Comparison of ENCODE assay signal across 11 mouse cellular contexts in the genomic region with DNA sequence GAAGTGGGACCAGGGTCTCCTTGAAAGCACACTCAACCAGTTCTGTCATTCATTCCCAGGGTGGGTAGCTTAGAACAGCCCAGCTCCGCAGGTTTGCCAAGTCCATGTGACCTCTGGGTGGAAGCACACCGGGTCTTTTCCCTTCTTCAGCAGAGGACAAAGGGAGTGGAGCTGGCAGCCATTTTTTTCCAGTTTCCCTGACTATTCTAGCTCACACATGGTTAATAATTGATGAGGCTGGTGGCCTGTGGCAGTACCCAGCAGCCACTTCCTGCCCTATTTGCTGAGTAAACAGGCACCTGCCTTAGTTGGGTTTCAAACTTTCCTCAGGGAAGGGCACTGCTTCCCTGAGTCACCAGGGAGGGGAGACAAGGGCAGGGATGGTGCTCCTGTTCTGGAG. TPM values are rescaled to one million over a fixed set of nuclear protein-coding genes. Genes with fewer than 3 reads are reported as not detected.
A peak's percentile ranks its signal among the peaks of the same experiment; 100 is the strongest.
DNase-seq lines count a peak whose midpoint lies in the region; ATAC-seq and TF ChIP-seq lines count a peak whose summit lies in the region.
"Had no signal": no experiment of that assay in that cellular context is flagged by ENCODE, and none has a peak within 500 bp of the region (broad histone marks: within the 10 kb centered on the region; RNA-seq: fewer than 3 reads in every experiment).

No protein-coding gene starts in this region.

- H3K9ac ChIP-seq in CH12.LX (ENCODE audit: insufficient read depth, low read depth) = no peak overlapping the region
- H3K9ac ChIP-seq in intestine, postnatal 0 days (ENCODE audit: low read depth, low read length) = no peak overlapping the region
- H3K9ac ChIP-seq in midbrain, embryonic 16.5 days (ENCODE audit: low read depth, low read length) = no peak overlapping the region
- H3K9ac ChIP-seq: forebrain, embryonic 15.5 days had no signal

- DNase-seq in heart, adult 11 months = peak; percentile 93
- no peak for DNase-seq in heart, postnatal 4 days
- DNase-seq in CH12.LX (ENCODE audit: extremely low read depth) = no peak
- peak; percentile 16 for DNase-seq in liver
- no peak for DNase-seq in right cerebral cortex, postnatal 4 days
- no peak for DNase-seq in frontal cortex, postnatal 25 days (ENCODE audit: low spot score in 2 of 2)

- H3K79me2 ChIP-seq in CH12.LX (replicated peaks; ENCODE audit: control insufficient read depth, extremely low read depth, insufficient read depth, poor library complexity, severe bottlenecking) = peaks cover 48% of the 10 kb centered on the region

- H3K36me3 ChIP-seq in CH12.LX (replicated peaks in 1 of 2; ENCODE audit: control insufficient read depth in 1 of 2, insufficient read depth in 1 of 2, low read length in 1 of 2) = peaks cover 47 to 61% of the 10 kb centered on the region in 2 experiments
- H3K36me3 ChIP-seq in intestine, postnatal 0 days (ENCODE audit: control insufficient read depth, insufficient read depth) = peaks cover 20% of the 10 kb centered on the region
- peaks cover 9% of the 10 kb centered on the region for H3K36me3 ChIP-seq in midbrain, embryonic 16.5 days (ENCODE audit: control insufficient read depth, insufficient read depth, low read length)

- H3K27me3 ChIP-seq in CH12.LX (replicated peaks) = no peaks in the 10 kb centered on the region
- no peaks in the 10 kb centered on the region for H3K27me3 ChIP-seq in intestine, postnatal 0 days (replicated peaks; ENCODE audit: control insufficient read depth, insufficient read depth, low read length)
- peaks cover 16% of the 10 kb centered on the region; the same call in 1 of the 2 replicates for H3K27me3 ChIP-seq in midbrain, embryonic 16.5 days (ENCODE audit: control insufficient read depth, insufficient read depth, low read depth, low read length)

- H3K9me3 ChIP-seq in CH12.LX (replicated peaks; ENCODE audit: low read length) = no peaks in the 10 kb centered on the region
- H3K9me3 ChIP-seq in intestine, postnatal 0 days (ENCODE audit: control insufficient read depth) = no peaks in the 10 kb centered on the region
- no peaks in the 10 kb centered on the region for H3K9me3 ChIP-seq in midbrain, embryonic 16.5 days (replicated peaks; ENCODE audit: control insufficient read depth, low read length, poor library complexity, severe bottlenecking)
- H3K9me3 ChIP-seq: forebrain, embryonic 15.5 days had no signal

- no peak for TF ChIP-seq CTCF in CH12.LX (conservative IDR thresholded peaks at IDR 0.05 in 1 of 2, IDR thresholded peaks at IDR 0.05 in 1 of 2; ENCODE audit: low read depth in 2 of 2, low read length in 2 of 2)
- TF ChIP-seq CTCF in intestine, postnatal 0 days (IDR thresholded peaks at IDR 0.05; ENCODE audit: low read depth) = no peak

- no peak overlapping the region for H3K4me2 ChIP-seq in CH12.LX (ENCODE audit: insufficient read depth, low read depth, poor library complexity, severe bottlenecking)
- H3K4me2 ChIP-seq in intestine, postnatal 0 days (replicated peaks; ENCODE audit: low read depth) = peak overlapping the region; percentile 38; the same call in 1 of the 2 replicates
- H3K4me2 ChIP-seq in midbrain, embryonic 16.5 days (ENCODE audit: low read length) = no peak overlapping the region
- H3K4me2 ChIP-seq: forebrain, embryonic 15.5 days had no signal

- in situ Hi-C loops in CH12.LX (cut with MboI; ENCODE audit: low pct_ligation_motif_present, low pct_unique_long_range_greater_than_20kb, low sequenced_read_pairs) = no loop called here

- no peak for TF ChIP-seq EP300 in CH12.LX (IDR thresholded peaks at IDR 0.05; ENCODE audit: low read length)

- peak; percentile 73 for ATAC-seq in intestine, postnatal 0 days
- ATAC-seq in midbrain, embryonic 16.5 days = no peak
- ATAC-seq: forebrain, embryonic 15.5 days had no signal

- TF ChIP-seq POLR2A in CH12.LX (IDR thresholded peaks at IDR 0.05; ENCODE audit: low read depth, low read length) = no peak

- H3K27ac ChIP-seq in CH12.LX (ENCODE audit: insufficient read depth, low read depth) = no peak overlapping the region
- H3K27ac ChIP-seq in intestine, postnatal 0 days (ENCODE audit: low read depth, low read length) = peak overlapping the region; percentile 89
- H3K27ac ChIP-seq in midbrain, embryonic 16.5 days (ENCODE audit: low read length) = no peak overlapping the region
- H3K27ac ChIP-seq: forebrain, embryonic 15.5 days had no signal

- no peak for TF ChIP-seq RAD21 in CH12.LX (IDR thresholded peaks at IDR 0.05; ENCODE audit: low read depth, low read length)

- peaks cover 24 to 78% of the 10 kb centered on the region in 2 experiments for H3K4me1 ChIP-seq in CH12.LX (ENCODE audit: control insufficient read depth in 1 of 2, insufficient read depth in 2 of 2)
- peaks cover 14% of the 10 kb centered on the region for H3K4me1 ChIP-seq in intestine, postnatal 0 days (replicated peaks; ENCODE audit: control insufficient read depth, insufficient read depth, low read length)
- peaks cover 35% of the 10 kb centered on the region for H3K4me1 ChIP-seq in midbrain, embryonic 16.5 days (ENCODE audit: control insufficient read depth, insufficient read depth, low read length)

- WGBS in intestine, postnatal 0 days = 42% methylated on average over 2 of the region's 2 CpGs
- WGBS in midbrain, embryonic 16.5 days = 91% methylated on average over 2 of the region's 2 CpGs

- dilution Hi-C loops in CH12.LX (cut with MboI; ENCODE audit: extremely low pct_ligation_motif_present, extremely low pct_unique_long_range_greater_than_20kb, low sequenced_read_pairs) = no loop called here

- no peak overlapping the region for H3K4me3 ChIP-seq in CH12.LX (replicated peaks in 1 of 3; ENCODE audit: low read depth in 2 of 3, low read length in 2 of 3, poor library complexity in 1 of 3)
- H3K4me3 ChIP-seq in intestine, postnatal 0 days (ENCODE audit: low read depth, low read length) = no peak overlapping the region
- no peak overlapping the region for H3K4me3 ChIP-seq in midbrain, embryonic 16.5 days (ENCODE audit: low read depth, low read length)
- H3K4me3 ChIP-seq: forebrain, embryonic 15.5 days had no signal

TF ChIP-seq in CH12.LX, 34 proteins besides CTCF, POLR2A, EP300 and RAD21:
- TF ChIP-seq MAFK (IDR thresholded peaks at IDR 0.05; ENCODE audit: insufficient replicate concordance, low read length) = no peak
- no peak for TF ChIP-seq NELFE (IDR thresholded peaks at IDR 0.05; ENCODE audit: low read depth, low read length)
- no peak for TF ChIP-seq ZKSCAN1 (IDR thresholded peaks at IDR 0.05; ENCODE audit: borderline replicate concordance, low read depth, low read length)
- TF ChIP-seq POLR2AphosphoS2 (IDR thresholded peaks at IDR 0.05; ENCODE audit: low read depth, low read length) = 0 out of 2 replicates have a peak, but pooled peaks have one; percentile 22
- TF ChIP-seq ZNF384 (IDR thresholded peaks at IDR 0.05; ENCODE audit: low read depth, low read length) = no peak
- TF ChIP-seq HCFC1 (IDR thresholded peaks at IDR 0.05; ENCODE audit: low read depth, low read length) = no peak
- no peak for TF ChIP-seq PAX5 (IDR thresholded peaks at IDR 0.05; ENCODE audit: low read length)

RNA-seq across cellular contexts. Expression of gene Stk16, which starts 3.8 kb away (rescaled TPM):
- 10 to 100 TPM; 65.6 to 67.0 TPM for total RNA-seq in heart, postnatal 4 days (2021)
- total RNA-seq in CH12.LX (2012; rRNA removed) (48.6 and 64.1 TPM in 2 replicates), CH12.LX (2014; rRNA removed) (58.2 and 60.6 TPM in 2 replicates)
- 61.4 and 67.3 TPM in 2 replicates for polyA plus RNA-seq in CH12.LX (2012; ENCODE audit: insufficient read length, low read depth)
- 50.5 and 54.4 TPM in 2 replicates for polyA plus RNA-seq in intestine, postnatal 0 days (2015; fragmentation: Nextera tagmentation; extraction: Ambion mirVana)
- polyA plus RNA-seq in midbrain, embryonic 16.5 days (2015; fragmentation: Nextera tagmentation; extraction: Ambion mirVana) = 147 and 154 TPM in 2 replicates

RNA-seq across cellular contexts. Expression of gene Glb1l, which starts 3.8 kb away (rescaled TPM):
- total RNA-seq in heart, postnatal 4 days (2021) = 10 to 100 TPM; 10.7 to 12.7 TPM
- total RNA-seq in CH12.LX (2012; rRNA removed) (3.6 and 4.6 TPM in 2 replicates), CH12.LX (2014; rRNA removed) (2.4 and 5.0 TPM in 2 replicates)
- 10.0 and 10.8 TPM in 2 replicates for polyA plus RNA-seq in CH12.LX (2012; ENCODE audit: insufficient read length, low read depth)
- polyA plus RNA-seq in intestine, postnatal 0 days (2015; fragmentation: Nextera tagmentation; extraction: Ambion mirVana) = 3.6 and 3.7 TPM in 2 replicates
- polyA plus RNA-seq in midbrain, embryonic 16.5 days (2015; fragmentation: Nextera tagmentation; extraction: Ambion mirVana) = 23.0 and 25.4 TPM in 2 replicates

RNA-seq across cellular contexts. Expression of gene Tuba4a, which starts 5.2 kb away (rescaled TPM):
- 100 to 1,000 TPM; 371 to 462 TPM for total RNA-seq in heart, postnatal 4 days (2021)
- total RNA-seq in CH12.LX (2012; rRNA removed) = 180 and 259 TPM in 2 replicates
- total RNA-seq in CH12.LX (2014; rRNA removed) = 168 and 192 TPM in 2 replicates
- polyA plus RNA-seq in CH12.LX (2012; ENCODE audit: insufficient read length, low read depth) = 259 and 294 TPM in 2 replicates
- polyA plus RNA-seq in intestine, postnatal 0 days (2015; fragmentation: Nextera tagmentation; extraction: Ambion mirVana) = 113 and 119 TPM in 2 replicates
- polyA plus RNA-seq in midbrain, embryonic 16.5 days (2015; fragmentation: Nextera tagmentation; extraction: Ambion mirVana) = 11.2 and 22.2 TPM in 2 replicates

RNA-seq across cellular contexts. Expression of gene A630095N17Rik, which starts 17.5 kb away (rescaled TPM):
- total RNA-seq in heart, postnatal 4 days (2021) = not detected
- total RNA-seq in CH12.LX (2012; rRNA removed) = 0.30 TPM in 1 of 2 replicates, not detected in the other
- total RNA-seq in CH12.LX (2014; rRNA removed) = 0.74 and 1.4 TPM in 2 replicates
- 0.74 and 0.78 TPM in 2 replicates for polyA plus RNA-seq in CH12.LX (2012; ENCODE audit: insufficient read length, low read depth)
- polyA plus RNA-seq in intestine, postnatal 0 days (2015; fragmentation: Nextera tagmentation; extraction: Ambion mirVana) = not detected in 2 replicates
- not detected in 2 replicates for polyA plus RNA-seq in midbrain, embryonic 16.5 days (2015; fragmentation: Nextera tagmentation; extraction: Ambion mirVana)
- total RNA-seq: heart, postnatal 10 days; layer of hippocampus, postnatal 25 days had no signal
- polyA plus RNA-seq: forebrain, embryonic 15.5 days had no signal

RNA-seq across cellular contexts. Expression of gene Dnajb2, which starts 21.8 kb away (rescaled TPM):
- total RNA-seq in heart, postnatal 4 days (2021) = 10 to 100 TPM; 46.4 to 49.2 TPM
- total RNA-seq in CH12.LX (2012; rRNA removed) (13.8 and 14.7 TPM in 2 replicates), CH12.LX (2014; rRNA removed) (4.6 and 6.8 TPM in 2 replicates)
- polyA plus RNA-seq in CH12.LX (2012; ENCODE audit: insufficient read length, low read depth) = 15.2 and 15.3 TPM in 2 replicates
- 10.9 and 11.4 TPM in 2 replicates for polyA plus RNA-seq in intestine, postnatal 0 days (2015; fragmentation: Nextera tagmentation; extraction: Ambion mirVana)
- polyA plus RNA-seq in midbrain, embryonic 16.5 days (2015; fragmentation: Nextera tagmentation; extraction: Ambion mirVana) = 79.4 and 84.3 TPM in 2 replicates

Comparison
In these comparisons a context has a peak if more than half of its experiments do, and no peak if none do; other contexts are left out.
1. DNase-seq: peak in heart, adult 11 months (single experiment) and liver (single experiment); none in heart, postnatal 4 days (single experiment), CH12.LX (single experiment), right cerebral cortex, postnatal 4 days (single experiment) and frontal cortex, postnatal 25 days (0 of 2).